Mouse (Mus musculus): ENCODE data around the gene Chchd3. TPM values are rescaled to one million over a fixed set of nuclear protein-coding genes. Genes with fewer than 3 reads are reported as not detected.

Gene Chchd3
- polyA plus RNA-seq, 1 experiment from 2014 or later: 106 TPM

- H3K9me3 ChIP-seq: 0 out of 2 replicates have a peak, but pooled peaks cover 2% of the 10 kb centered on the region
- H3K27ac ChIP-seq: no peak overlapping the region
- no peaks in the 10 kb centered on the region for H3K36me3 ChIP-seq
- H3K27me3 ChIP-seq: no peaks in the 10 kb centered on the region
- H3K4me2 ChIP-seq (replicated peaks): no peak overlapping the region
- 75% methylated on average over 2 of the region's 2 CpGs for WGBS
- no peak overlapping the region for H3K4me3 ChIP-seq
- H3K4me1 ChIP-seq: no peaks in the 10 kb centered on the region
- no peak for ATAC-seq (ENCODE audit: insufficient number of reproducible peaks, insufficient read depth, low FRiP score, low TSS enrichment)
- H3K9ac ChIP-seq: no peak overlapping the region
Observed at GRCm38 (mm10) chr6:32747333-32747732, 312.7 kb downstream of the Chchd3 start.

Other genes with a start within 250 kb of the Chchd3 start
- 39.1 and 49.6 TPM in 2 replicates for gene Exoc4, start 188.8 kb upstream of the Chchd3 start, polyA plus RNA-seq (2016; fragmentation: Nextera tagmentation; extraction: Ambion mirVana)

Measured in embryonic facial prominence, embryonic 12.5 days (tissue).